Mouse (Mus musculus): ENCODE measurements around the gene Mrps7.
"Not testable (repeated sequence)": the region's sequence is repeated elsewhere in the genome, so short reads cannot be mapped to it uniquely, and the experiment has no call there.

Mrps7 gene

GRCm38 (mm10) chr11:115628465-115629101 is 24.9 kb downstream of the Mrps7 start:
- no peak for DNase-seq (ENCODE audit: low spot score)

GRCm38 (mm10) chr11:115629734-115630531 is 26.2 kb downstream of the Mrps7 start:
- DNase-seq (ENCODE audit: low spot score): no peak

- DNase-seq (ENCODE audit: low spot score): no peak
These were observed 27.1 kb downstream of the Mrps7 start for GRCm38 (mm10) chr11:115630532-115631504.

DNA sequence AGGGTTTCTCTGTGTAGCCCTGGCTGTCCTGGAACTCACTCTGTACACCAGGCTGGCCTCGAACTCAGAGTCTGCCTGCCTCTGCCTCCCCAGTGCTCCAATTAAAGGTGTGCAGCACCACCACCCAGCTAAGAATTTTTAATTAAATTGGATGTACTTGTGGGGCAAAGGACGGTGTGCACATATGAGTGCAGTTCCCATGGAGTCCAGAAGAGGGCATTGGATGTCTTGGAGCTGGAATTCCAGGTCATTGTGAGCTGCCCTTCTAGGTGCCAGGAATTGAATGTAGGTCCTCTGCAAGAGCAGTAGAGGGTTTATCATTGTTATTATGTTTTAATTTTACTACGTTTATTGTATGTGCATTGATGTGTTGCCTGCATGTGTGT is 27.8 kb downstream of the Mrps7 start:
- DNase-seq (ENCODE audit: low spot score): no peak

DNA sequence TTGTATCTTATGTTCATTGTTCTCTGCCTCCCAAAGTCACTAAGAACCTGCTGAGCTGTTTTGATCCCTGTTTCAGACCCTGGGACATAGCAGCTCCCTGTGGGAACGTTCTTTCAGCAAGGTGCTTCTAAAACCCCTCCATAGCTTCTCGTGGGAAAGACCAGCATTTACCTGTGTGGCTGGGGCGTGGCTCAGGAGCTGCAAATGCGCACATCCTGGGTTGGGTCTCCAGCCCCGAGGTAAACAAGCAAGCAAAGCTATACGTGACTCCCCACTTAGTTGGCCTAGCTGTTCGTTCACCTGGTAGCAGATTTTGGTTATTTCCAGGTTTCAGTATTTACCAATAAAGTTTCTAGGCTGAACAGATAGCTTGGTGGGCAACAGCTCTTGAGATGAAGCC is 28.5 kb downstream of the Mrps7 start:
- no peak for DNase-seq (ENCODE audit: low spot score)

DNA sequence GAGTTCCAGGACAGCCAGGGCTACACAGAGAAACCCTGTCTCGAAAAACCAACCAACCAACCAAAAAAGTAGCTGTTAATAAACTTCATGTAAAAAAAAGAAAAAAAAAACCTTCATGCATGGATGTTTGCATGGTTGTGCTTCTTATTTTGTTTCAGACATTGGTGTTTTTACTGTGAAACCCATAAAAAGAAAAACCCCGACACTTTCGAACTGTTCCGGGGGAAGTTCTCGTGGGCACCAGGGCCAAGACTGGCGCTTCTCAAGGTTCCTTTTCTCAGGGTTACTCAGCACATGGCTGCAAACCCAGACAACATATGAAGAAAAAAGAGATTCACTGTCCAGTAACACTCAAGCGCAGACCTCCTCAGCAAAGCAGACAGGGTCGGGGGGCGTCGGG is 29.1 kb downstream of the Mrps7 start:
- no peak for DNase-seq (ENCODE audit: low spot score)

DNA sequence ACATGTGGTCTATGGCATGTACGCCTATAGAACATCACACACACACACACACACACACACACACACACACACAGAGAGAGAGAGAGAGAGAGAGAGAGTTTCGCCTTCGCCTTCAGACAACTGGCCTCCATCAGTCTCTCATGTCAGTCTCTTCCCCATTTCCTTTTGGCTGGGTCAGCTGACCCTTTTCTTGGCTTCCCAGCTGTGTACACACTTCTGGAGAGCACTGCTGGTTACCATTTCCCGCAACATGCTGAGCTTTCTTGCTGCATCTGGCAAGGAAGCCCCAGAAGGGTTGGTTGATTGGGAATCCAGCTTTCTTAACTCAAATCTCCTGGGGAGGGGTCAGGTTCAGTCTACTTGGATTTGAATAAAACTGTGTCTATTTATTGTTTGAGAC is 30.4 kb downstream of the Mrps7 start:
- DNase-seq (ENCODE audit: low spot score): no peak

DNA sequence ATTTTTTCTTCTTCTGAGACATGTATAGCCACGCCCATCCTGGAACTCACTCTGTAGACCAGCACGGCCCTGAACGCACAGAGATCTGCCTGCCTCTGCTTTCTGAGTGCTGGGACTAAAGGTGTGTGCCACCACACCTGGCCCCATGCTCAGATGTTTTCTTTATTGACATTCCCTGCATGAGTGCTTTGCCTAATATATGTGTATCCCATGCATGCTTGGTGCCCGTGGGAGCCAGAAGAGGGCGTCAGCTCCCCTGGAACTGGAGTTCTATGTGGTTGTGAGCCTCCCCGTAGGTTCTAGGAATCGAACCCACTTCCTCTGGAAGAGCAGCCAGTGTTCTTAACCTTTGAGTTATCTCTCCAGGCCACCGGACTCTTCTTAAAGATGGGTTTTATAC is 31.3 kb downstream of the Mrps7 start:
- DNase-seq (ENCODE audit: low spot score): no peak

GRCm38 (mm10) chr11:115635484-115635883 is 31.8 kb downstream of the Mrps7 start:
- no peak for DNase-seq (ENCODE audit: low spot score)

DNA sequence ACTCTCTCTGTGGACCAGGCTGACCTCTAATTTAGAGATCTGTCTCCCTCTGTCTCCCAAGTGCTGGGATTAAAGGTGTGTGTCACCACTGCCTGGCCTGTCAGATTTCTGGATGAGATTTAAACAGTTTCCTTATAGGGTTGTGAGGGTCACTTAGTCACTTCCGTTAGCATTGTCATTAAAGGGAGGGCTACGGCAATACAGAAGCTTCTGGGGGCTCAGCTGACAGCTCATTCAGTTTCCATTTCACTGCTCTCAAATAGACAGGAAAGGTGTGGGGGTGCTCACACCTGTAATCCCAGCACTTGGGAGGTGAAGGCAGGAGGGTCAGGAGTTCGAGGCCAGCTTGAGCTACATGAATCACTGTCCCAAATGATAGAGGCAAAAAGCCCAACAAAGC is 33.2 kb downstream of the Mrps7 start:
- DNase-seq (ENCODE audit: low spot score): no peak

DNA sequence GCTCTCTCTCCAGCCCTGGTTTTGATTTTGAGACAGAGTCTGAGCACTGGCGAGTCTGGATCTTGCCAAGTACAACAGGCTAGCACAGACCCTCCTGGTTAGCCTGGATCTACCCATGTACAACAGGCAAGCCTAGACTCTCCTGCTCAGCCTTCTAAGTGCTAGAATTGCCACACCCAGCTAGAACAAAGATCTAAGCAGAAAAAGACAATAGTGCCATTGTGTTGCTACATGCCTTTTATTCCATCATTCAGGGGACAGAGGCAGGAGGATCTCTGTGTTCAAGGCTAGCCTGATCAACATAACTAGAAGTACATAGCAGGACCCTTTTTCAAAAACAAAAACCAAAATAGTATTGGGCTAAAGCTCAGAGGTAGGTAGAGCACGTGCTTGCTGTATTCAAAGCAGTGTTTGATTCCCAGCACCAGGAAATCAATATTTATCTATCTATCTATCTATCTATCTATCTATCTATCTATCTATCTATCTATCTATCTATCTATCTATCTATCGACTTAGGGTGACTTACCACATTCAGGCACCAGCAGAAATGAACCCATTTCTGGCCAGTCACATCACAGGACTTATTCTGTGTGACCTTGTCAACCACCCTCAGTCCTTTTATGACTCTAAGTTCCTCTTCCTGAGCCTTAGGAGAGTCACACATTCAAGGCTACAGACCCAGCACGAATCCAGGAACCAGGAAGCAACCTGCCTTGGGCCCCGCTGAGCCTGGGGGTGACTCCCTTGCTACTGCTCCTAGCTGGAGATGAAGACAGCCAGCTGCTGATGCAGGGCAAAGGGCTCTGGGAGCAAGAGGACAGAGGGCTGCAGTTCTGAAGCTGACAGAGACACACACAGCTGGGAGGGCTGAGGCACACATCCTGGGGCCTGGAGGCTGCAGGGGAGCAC is 35.0 kb downstream of the Mrps7 start:
- no peak for DNase-seq (ENCODE audit: low spot score)

DNA sequence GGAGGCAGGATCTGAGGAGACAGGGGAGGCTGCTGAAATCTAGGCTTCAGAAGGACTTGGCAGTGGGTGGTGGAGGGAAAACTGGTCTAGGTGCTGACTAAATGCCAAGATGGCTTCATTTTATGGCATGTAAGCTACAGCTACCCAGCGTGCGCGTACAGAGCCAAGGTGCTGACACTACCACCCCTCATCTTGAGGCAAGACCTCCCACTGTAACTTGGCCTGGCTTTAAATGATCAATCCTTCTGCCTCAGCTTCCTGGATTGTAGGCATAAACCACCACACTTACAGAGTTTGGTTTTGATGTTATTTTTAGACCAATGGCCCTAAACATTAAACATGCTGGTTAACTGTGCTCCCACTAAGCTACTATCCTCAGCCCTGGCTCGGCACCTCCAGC is 35.8 kb downstream of the Mrps7 start:
- no peak for DNase-seq (ENCODE audit: low spot score)

DNA sequence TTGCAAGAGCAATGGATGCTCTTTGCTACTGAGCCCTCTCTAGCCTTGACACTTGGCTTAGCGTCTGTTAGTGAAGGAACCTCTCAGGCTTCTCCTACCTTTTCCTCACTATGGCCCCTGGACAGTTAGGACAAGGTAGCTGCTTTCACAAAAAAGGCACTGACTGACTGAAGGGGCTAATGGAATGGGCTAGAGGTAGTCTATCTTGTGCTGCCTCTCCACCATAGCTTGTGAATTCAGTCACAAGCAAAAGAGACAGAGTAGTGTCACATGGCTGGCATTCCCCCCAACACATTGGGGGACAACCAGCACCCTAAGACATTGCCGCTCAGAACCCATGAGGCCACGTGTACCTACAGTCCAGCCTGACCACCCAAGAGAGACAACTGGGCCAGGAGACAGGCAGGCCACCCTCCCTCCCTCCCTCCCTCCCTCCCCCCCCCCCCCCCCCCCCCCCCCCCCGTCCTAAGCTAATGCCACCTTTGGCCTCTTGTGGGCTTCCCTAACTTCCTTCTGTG is 36.6 kb downstream of the Mrps7 start:
- DNase-seq (ENCODE audit: low spot score): no peak

GRCm38 (mm10) chr11:115640978-115641663 is 37.4 kb downstream of the Mrps7 start:
- no peak for DNase-seq (ENCODE audit: low spot score)

DNA sequence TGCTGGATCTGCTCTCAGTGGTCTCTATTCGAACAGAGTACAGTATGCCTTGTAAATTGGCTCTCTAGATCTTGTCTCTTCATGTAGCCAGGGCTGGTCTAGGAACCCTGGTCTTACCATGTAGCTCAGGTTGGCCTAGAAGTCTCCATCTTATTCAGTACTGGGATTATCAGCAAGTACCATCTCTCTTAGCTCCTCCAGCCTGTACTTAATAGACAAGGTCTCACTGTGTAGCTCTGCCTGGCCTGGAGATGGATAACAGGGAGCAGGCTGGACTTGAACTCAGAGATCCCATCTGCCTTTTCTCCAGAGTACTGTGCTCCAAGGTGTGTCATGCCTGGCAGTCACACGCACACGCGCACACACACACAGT is 37.9 kb downstream of the Mrps7 start:
- DNase-seq (ENCODE audit: low spot score): no peak

DNA sequence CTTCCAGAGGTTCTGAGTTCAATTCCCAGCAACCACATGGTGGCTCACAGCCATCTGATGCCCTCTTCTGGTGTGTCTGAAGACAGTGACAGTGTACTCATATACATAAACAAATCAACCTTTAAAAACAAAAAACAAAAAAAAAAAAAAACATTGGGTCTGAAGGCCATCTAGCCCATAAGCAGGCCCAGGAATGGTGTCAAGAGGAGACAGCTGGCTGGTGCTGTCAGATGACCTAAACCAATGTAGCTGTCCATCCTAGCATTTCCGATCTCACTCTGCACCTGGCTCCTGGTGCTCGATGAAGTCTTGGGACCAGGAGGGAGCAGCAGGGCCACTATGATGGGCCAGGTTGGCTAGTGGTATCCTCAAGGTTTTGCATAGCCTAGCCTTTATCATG is 39.0 kb downstream of the Mrps7 start:
- no peak for DNase-seq (ENCODE audit: low spot score)

DNA sequence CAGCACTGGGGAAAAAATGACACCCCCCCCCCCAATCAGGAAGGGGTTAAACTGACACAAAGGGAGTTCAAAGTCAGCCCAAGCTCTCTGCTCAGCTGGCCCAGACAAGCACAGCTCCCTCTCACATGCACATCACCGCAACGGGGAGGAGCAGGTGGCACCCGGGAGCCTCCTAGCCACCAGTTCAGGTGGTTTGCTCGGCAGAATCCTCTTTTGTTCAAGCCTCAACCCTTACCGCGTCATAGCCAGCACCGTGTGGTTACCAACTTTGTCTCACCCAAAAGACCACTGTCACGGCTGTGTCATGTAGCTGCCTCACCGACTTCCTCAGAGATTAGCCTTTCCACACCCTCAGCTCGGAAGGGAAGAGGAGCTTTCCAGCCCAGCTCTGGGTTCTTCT is 39.5 kb downstream of the Mrps7 start:
- no peak for DNase-seq (ENCODE audit: low spot score)

GRCm38 (mm10) chr11:115644308-115644707 is 40.6 kb downstream of the Mrps7 start:
- DNase-seq (ENCODE audit: low spot score): no peak

GRCm38 (mm10) chr11:115645498-115645897 is 41.8 kb downstream of the Mrps7 start:
- not testable (repeated sequence) for DNase-seq (ENCODE audit: low spot score)

DNA sequence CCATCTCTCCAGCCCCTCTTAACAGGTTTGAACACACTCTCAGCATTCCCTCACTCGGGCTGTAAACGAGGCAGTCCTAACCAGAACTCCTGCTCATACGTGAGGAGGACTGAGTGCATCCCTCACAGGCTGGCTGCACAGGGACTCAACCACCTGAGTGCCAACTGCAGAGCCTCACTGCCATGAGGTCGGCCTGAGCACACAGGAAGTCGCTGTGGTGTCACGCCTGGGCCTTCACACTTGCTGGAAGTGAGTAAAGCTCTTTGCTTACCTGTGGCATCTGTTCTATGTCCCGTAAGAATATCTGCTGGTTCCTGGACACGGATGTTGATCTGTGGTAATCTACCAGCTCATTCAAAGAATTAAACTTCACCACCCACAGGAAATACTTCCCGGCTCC is 42.7 kb downstream of the Mrps7 start:
- no peak for DNase-seq (ENCODE audit: low spot score)

DNA sequence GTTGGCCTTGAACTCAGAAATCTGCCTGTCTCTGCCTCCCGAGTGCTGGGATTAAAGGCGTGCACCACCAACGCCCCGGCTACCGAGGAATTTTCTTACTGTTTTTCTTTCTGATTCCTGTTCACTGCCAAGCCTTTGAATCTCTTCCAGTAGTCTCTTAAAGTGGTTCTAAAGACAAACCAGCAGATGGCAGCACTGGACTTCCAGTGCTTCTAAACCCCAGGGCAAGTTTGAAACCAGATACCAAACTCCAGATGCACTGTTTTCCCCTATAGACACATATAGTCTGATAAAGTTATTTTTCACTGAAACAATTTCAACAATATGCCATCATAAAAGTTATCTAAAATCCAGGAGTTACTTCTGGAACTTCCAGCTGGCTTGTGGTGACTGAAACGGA is 43.7 kb downstream of the Mrps7 start:
- no peak for DNase-seq (ENCODE audit: low spot score)

Data from ovary, postnatal 10 days (tissue).